ENCODE assay signal across 8 mouse cellular contexts in the genomic region with DNA sequence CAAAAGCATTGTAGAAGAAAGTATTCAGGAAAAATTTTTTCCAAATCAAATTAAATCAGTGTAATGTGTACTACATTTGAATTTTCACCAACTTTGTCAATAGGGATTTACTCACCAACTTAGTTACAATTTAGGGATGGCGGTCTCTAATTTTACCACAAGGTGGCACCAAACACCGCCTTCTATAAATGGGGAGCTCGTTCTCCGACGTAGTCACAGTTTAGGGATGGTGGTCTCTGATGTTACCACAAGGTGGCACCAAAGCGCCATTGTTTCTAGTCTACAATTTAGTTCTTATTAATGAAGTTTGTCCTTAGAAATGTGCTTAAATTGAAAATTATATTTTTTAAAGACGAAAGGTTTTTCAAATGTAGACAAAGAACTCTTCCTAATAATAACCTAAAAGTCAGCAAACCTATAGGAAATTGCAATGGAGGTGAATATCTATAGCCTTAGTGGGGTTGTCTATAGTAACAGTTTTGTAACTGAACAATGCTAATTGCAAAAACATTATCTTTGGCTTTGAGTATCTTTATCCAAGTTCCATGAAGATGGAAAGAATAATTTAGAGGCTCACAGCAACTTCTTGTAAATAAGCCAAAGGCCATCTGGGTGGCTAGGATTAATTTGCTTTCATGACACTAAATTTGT. TPM values are rescaled to one million over a fixed set of nuclear protein-coding genes. Genes with fewer than 3 reads are reported as not detected.
DNase-seq lines count a peak whose midpoint lies in the region; ATAC-seq and TF ChIP-seq lines count a peak whose summit lies in the region.

No protein-coding gene starts in this region.

- H3K4me1 ChIP-seq in limb, embryonic 13.5 days = no peaks in the 10 kb centered on the region
- H3K4me1 ChIP-seq in midbrain, postnatal 0 days (ENCODE audit: insufficient read depth, low read length) = no peaks in the 10 kb centered on the region

- no peak overlapping the region for H3K4me2 ChIP-seq in limb, embryonic 13.5 days (replicated peaks)
- no peak overlapping the region for H3K4me2 ChIP-seq in midbrain, postnatal 0 days (ENCODE audit: low read depth, low read length, poor library complexity, severe bottlenecking)

- H3K9ac ChIP-seq in limb, embryonic 13.5 days = no peak overlapping the region
- no peak overlapping the region for H3K9ac ChIP-seq in midbrain, postnatal 0 days (replicated peaks; ENCODE audit: low read length, poor library complexity, severe bottlenecking)

- H3K36me3 ChIP-seq in limb, embryonic 13.5 days = peaks cover 27% of the 10 kb centered on the region
- H3K36me3 ChIP-seq in midbrain, postnatal 0 days (ENCODE audit: insufficient read depth, low read length) = peaks cover 13% of the 10 kb centered on the region

- ATAC-seq in limb, embryonic 13.5 days (ENCODE audit: low FRiP score, low read depth) = peak; percentile 46; the same call in 1 of the 2 replicates
- ATAC-seq in midbrain, postnatal 0 days (ENCODE audit: low FRiP score) = peak; percentile 77

- peak; percentile 63 for DNase-seq in urinary bladder, postnatal 10 days (ENCODE audit: low spot score)
- no peak for DNase-seq in urinary bladder, adult 2 months (ENCODE audit: low spot score)
- peak; percentile 79 for DNase-seq in embryo, embryonic 11.5 days (ENCODE audit: low read depth, low spot score)
- peak; percentile 90 to 93 for DNase-seq in heart, adult 18-20 months
- peak; percentile 95 for DNase-seq in kidney, adult 9 months
- peak; percentile 96 for DNase-seq in midbrain, postnatal 0 days (ENCODE audit: low spot score)
- peak; percentile 56 to 85 for DNase-seq in spleen, postnatal 10 days (ENCODE audit: low spot score in 2 of 2)

- WGBS in limb, embryonic 13.5 days = 0% methylated on average over 7 of the region's 7 CpGs
- under 1% methylated on average over 7 of the region's 7 CpGs for WGBS in midbrain, postnatal 0 days

- no peaks in the 10 kb centered on the region for H3K27me3 ChIP-seq in limb, embryonic 13.5 days
- H3K27me3 ChIP-seq in midbrain, postnatal 0 days (ENCODE audit: insufficient read depth, low read length) = no peaks in the 10 kb centered on the region

- H3K27ac ChIP-seq in limb, embryonic 13.5 days = no peak overlapping the region
- H3K27ac ChIP-seq in midbrain, postnatal 0 days (ENCODE audit: low read depth, low read length) = no peak overlapping the region

- no peak overlapping the region for H3K4me3 ChIP-seq in limb, embryonic 13.5 days
- H3K4me3 ChIP-seq in midbrain, postnatal 0 days (ENCODE audit: low read depth, low read length) = no peak overlapping the region

- H3K9me3 ChIP-seq in limb, embryonic 13.5 days = no peaks in the 10 kb centered on the region
- H3K9me3 ChIP-seq in midbrain, postnatal 0 days (ENCODE audit: low read length) = no peaks in the 10 kb centered on the region

- TF ChIP-seq CTCF in midbrain, postnatal 0 days (IDR thresholded peaks at IDR 0.05) = peak; percentile 100

RNA-seq across cellular contexts. Expression of a gene that starts 13.2 kb away (rescaled TPM):
- polyA plus RNA-seq in urinary bladder, adult 2 months (2012; rRNA removed) = 26.8 and 28.4 TPM in 2 replicates
- 10 to 100 TPM; 23.3 to 23.6 TPM for total RNA-seq in heart, adult 18-20 months (2021)
- polyA plus RNA-seq in limb, embryonic 13.5 days (2015; fragmentation: Nextera tagmentation; extraction: Ambion mirVana) = 21.1 and 23.2 TPM in 2 replicates
- total RNA-seq in midbrain, postnatal 0 days (2014; rRNA removed) = 33.4 and 36.4 TPM in 2 replicates
- polyA plus RNA-seq in midbrain, postnatal 0 days (2015; fragmentation: Nextera tagmentation; extraction: Ambion mirVana) = 9.9 and 10.1 TPM in 2 replicates

RNA-seq across cellular contexts. Expression of a gene that starts 13.6 kb away (rescaled TPM):
- 23.5 and 28.1 TPM in 2 replicates for polyA plus RNA-seq in urinary bladder, adult 2 months (2012; rRNA removed)
- 10 to 100 TPM; 36.2 to 42.1 TPM for total RNA-seq in heart, adult 18-20 months (2021)
- 50.0 and 54.3 TPM in 2 replicates for polyA plus RNA-seq in limb, embryonic 13.5 days (2015; fragmentation: Nextera tagmentation; extraction: Ambion mirVana)
- 232 and 296 TPM in 2 replicates for total RNA-seq in midbrain, postnatal 0 days (2014; rRNA removed)
- 206 and 209 TPM in 2 replicates for polyA plus RNA-seq in midbrain, postnatal 0 days (2015; fragmentation: Nextera tagmentation; extraction: Ambion mirVana)
